Mouse (Mus musculus): ENCODE measurements at regions not wholly inside any gene's neighbourhood (a gene's known extent, or its start where the extent isn't known, plus 50 kb on each side); places are given as distances from the start of the nearest gene placed in this dataset.
"Not testable (repeated sequence)": the region's sequence is repeated elsewhere in the genome, so short reads cannot be mapped to it uniquely, and the experiment has no call there.

- DNase-seq, result peak; percentile 49
Measured at GRCm38 (mm10) chr14:60526832-60527231, 107.0 kb upstream of the Spata13 start.

GRCm38 (mm10) chr14:60527951-60528350, 105.8 kb upstream of the Spata13 start:
- DNase-seq, result no peak

- DNase-seq, result no peak
Measured at GRCm38 (mm10) chr14:60528520-60528919, 105.3 kb upstream of the Spata13 start.

- peak; percentile 23 for DNase-seq
Measured at GRCm38 (mm10) chr14:60529022-60529421, 104.8 kb upstream of the Spata13 start.

- no peak for DNase-seq
Measured at GRCm38 (mm10) chr14:60529646-60530347, 104.0 kb upstream of the Spata13 start.

- no peak for DNase-seq
Measured at GRCm38 (mm10) chr14:60530348-60530711, 103.5 kb upstream of the Spata13 start.

GRCm38 (mm10) chr14:60530973-60531372, 102.8 kb upstream of the Spata13 start:
- no peak for DNase-seq

GRCm38 (mm10) chr14:60531766-60532165, 102.0 kb upstream of the Spata13 start:
- DNase-seq, result no peak

GRCm38 (mm10) chr14:60533452-60534224, 100.2 kb upstream of the Spata13 start:
- no peak for DNase-seq

GRCm38 (mm10) chr14:60539040-60539439, 94.8 kb upstream of the Spata13 start:
- no peak for DNase-seq

GRCm38 (mm10) chr14:60540111-60540510, 93.7 kb upstream of the Spata13 start:
- DNase-seq, result no peak

- DNase-seq, result no peak
Measured at GRCm38 (mm10) chr14:60541596-60541995, 92.2 kb upstream of the Spata13 start.

GRCm38 (mm10) chr14:60544767-60545166, 89.0 kb upstream of the Spata13 start:
- DNase-seq, result no peak

GRCm38 (mm10) chr14:60554222-60554740, 79.5 kb upstream of the Spata13 start:
- DNase-seq, result peak; percentile 91

GRCm38 (mm10) chr14:60556541-60556940, 77.3 kb upstream of the Spata13 start:
- DNase-seq, result no peak

- DNase-seq, result no peak
Measured at GRCm38 (mm10) chr14:60557020-60557419, 76.8 kb upstream of the Spata13 start.

GRCm38 (mm10) chr14:60559376-60559775, 74.4 kb upstream of the Spata13 start:
- no peak for DNase-seq

GRCm38 (mm10) chr14:60559826-60560529, 73.8 kb upstream of the Spata13 start:
- DNase-seq, result no peak

GRCm38 (mm10) chr14:60576281-60576680, 57.5 kb upstream of the Spata13 start:
- DNase-seq, result no peak

GRCm38 (mm10) chr14:60580131-60580530, 53.7 kb upstream of the Spata13 start:
- not testable (repeated sequence) for DNase-seq

All from right cerebral cortex, adult 18-20 months (tissue).